11 mouse cellular contexts compared by ENCODE assay signal in the genomic region with DNA sequence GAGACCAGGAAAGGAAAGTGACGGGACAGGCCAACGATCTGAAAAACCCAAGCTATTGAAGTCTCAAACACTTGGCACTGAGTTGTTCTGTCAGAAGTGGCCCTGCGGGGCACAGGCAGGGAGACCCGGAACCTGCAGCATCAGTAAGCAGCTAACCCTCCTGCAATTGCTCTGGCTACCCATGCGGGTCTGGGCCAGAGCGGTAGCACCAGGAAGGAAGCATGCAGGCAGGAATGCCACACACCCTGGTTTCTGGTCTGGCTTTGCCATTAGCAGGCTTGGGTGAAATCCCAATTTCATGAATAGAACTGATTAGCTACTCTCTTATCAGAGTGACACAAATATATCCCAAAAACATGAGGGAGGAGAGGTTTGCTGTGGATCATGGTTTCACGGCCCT. TPM values are rescaled to one million over a fixed set of nuclear protein-coding genes. Genes with fewer than 3 reads are reported as not detected.
A peak's percentile ranks its signal among the peaks of the same experiment; 100 is the strongest.
DNase-seq lines count a peak whose midpoint lies in the region; ATAC-seq and TF ChIP-seq lines count a peak whose summit lies in the region.
"Had no signal": no experiment of that assay in that cellular context is flagged by ENCODE, and none has a peak within 500 bp of the region (broad histone marks: within the 10 kb centered on the region; RNA-seq: fewer than 3 reads in every experiment).

No protein-coding gene starts in this region.

- peaks cover 3% of the 10 kb centered on the region for H3K36me3 ChIP-seq in neural tube, embryonic 11.5 days (ENCODE audit: control insufficient read depth, insufficient read depth, low read length)
- peaks cover 26% of the 10 kb centered on the region for H3K36me3 ChIP-seq in heart, postnatal 0 days (replicated peaks; ENCODE audit: control insufficient read depth, insufficient read depth, low read length)

- no peak for TF ChIP-seq EP300 in heart, postnatal 0 days (IDR thresholded peaks at IDR 0.05; ENCODE audit: low read depth)

- H3K9me3 ChIP-seq in neural tube, embryonic 11.5 days (ENCODE audit: control insufficient read depth, low read length), result no peaks in the 10 kb centered on the region
- H3K9me3 ChIP-seq in heart, postnatal 0 days (replicated peaks; ENCODE audit: control insufficient read depth, low read length), result no peaks in the 10 kb centered on the region

- DNase-seq in heart, adult 11 months, result peak; percentile 94
- no peak for DNase-seq in heart, postnatal 4 days
- no peak for DNase-seq in neural tube, embryonic 11.5 days (ENCODE audit: low spot score)
- no peak for DNase-seq in neural tube, embryonic 10.5 days (ENCODE audit: extremely low spot score, low spot score)
- DNase-seq in heart, postnatal 0 days (ENCODE audit: low spot score), result peak; percentile 34
- DNase-seq in adipocyte (ENCODE audit: low spot score), result no peak
- no peak for DNase-seq in layer of hippocampus, postnatal 25 days (ENCODE audit: extremely low spot score in 1 of 2, low spot score in 1 of 2)
- no peak for DNase-seq in spleen, postnatal 4 days (ENCODE audit: low spot score in 2 of 2)
- DNase-seq: cerebellum, adult 8-10 months; left cerebral cortex, postnatal 4 days; right cerebral cortex, adult 18-20 months had no signal

- H3K4me1 ChIP-seq in neural tube, embryonic 11.5 days (ENCODE audit: control insufficient read depth, insufficient read depth, low read length), result no peaks in the 10 kb centered on the region
- H3K4me1 ChIP-seq in heart, postnatal 0 days (ENCODE audit: control insufficient read depth, insufficient read depth), result peaks cover 12% of the 10 kb centered on the region

- no peak overlapping the region for H3K4me3 ChIP-seq in neural tube, embryonic 11.5 days (ENCODE audit: low read depth, low read length)
- H3K4me3 ChIP-seq in heart, postnatal 0 days (ENCODE audit: low read depth, low read length), result no peak overlapping the region

- H3K9ac ChIP-seq in neural tube, embryonic 11.5 days (ENCODE audit: low read length), result no peak overlapping the region
- no peak overlapping the region for H3K9ac ChIP-seq in heart, postnatal 0 days (replicated peaks; ENCODE audit: low read depth, low read length)

- H3K27ac ChIP-seq in neural tube, embryonic 11.5 days (ENCODE audit: low read depth, low read length), result 0 out of 2 replicates have a peak overlapping the region, but pooled peaks have one; percentile 3
- peak overlapping the region; percentile 40 for H3K27ac ChIP-seq in heart, postnatal 0 days (ENCODE audit: low read depth)

- no peak for ATAC-seq in neural tube, embryonic 11.5 days (ENCODE audit: insufficient read depth, low FRiP score, low TSS enrichment)
- ATAC-seq in heart, postnatal 0 days (ENCODE audit: insufficient read depth, low read depth), result peak; percentile 52

- no peak for TF ChIP-seq CTCF in heart, postnatal 0 days (IDR thresholded peaks at IDR 0.05; ENCODE audit: low read depth)

- 77% methylated on average over 7 of the region's 7 CpGs for WGBS in neural tube, embryonic 11.5 days
- 16% methylated on average over 7 of the region's 7 CpGs for WGBS in heart, postnatal 0 days

- H3K4me2 ChIP-seq in neural tube, embryonic 11.5 days (ENCODE audit: low read depth), result no peak overlapping the region
- no peak overlapping the region for H3K4me2 ChIP-seq in heart, postnatal 0 days (ENCODE audit: low read depth, low read length)

- H3K27me3 ChIP-seq in neural tube, embryonic 11.5 days (ENCODE audit: control insufficient read depth, insufficient read depth, low read length), result no peaks in the 10 kb centered on the region
- H3K27me3 ChIP-seq in heart, postnatal 0 days (ENCODE audit: control insufficient read depth, insufficient read depth, low read length), result no peaks in the 10 kb centered on the region

RNA-seq across cellular contexts. Expression of gene Rgcc, which starts 30.5 kb away (rescaled TPM):
- total RNA-seq in heart, postnatal 4 days (2021), result 10 to 100 TPM; 26.6 to 29.1 TPM
- 46.2 and 51.8 TPM in 2 replicates for polyA plus RNA-seq in neural tube, embryonic 11.5 days (2014; fragmentation: Nextera tagmentation; extraction: Ambion mirVana)
- 21.4 and 43.4 TPM in 2 replicates for total RNA-seq in heart, postnatal 0 days (2014; rRNA removed; ENCODE audit: low replicate concordance)
- polyA plus RNA-seq in heart, postnatal 0 days (2015; fragmentation: Nextera tagmentation; extraction: Ambion mirVana), result 43.6 and 51.8 TPM in 2 replicates
- total RNA-seq in layer of hippocampus, postnatal 25 days (2021), result 10 to 100 TPM; 39.6 to 43.9 TPM

RNA-seq across cellular contexts. Expression of gene Naa16, which starts 58.6 kb away (rescaled TPM):
- 10 to 100 TPM; 14.9 to 15.0 TPM for total RNA-seq in heart, postnatal 4 days (2021)
- polyA plus RNA-seq in neural tube, embryonic 11.5 days (2014; fragmentation: Nextera tagmentation; extraction: Ambion mirVana), result 35.5 and 38.8 TPM in 2 replicates
- 0.81 and 1.6 TPM in 2 replicates for total RNA-seq in heart, postnatal 0 days (2014; rRNA removed; ENCODE audit: low replicate concordance)
- polyA plus RNA-seq in heart, postnatal 0 days (2015; fragmentation: Nextera tagmentation; extraction: Ambion mirVana), result 11.3 and 14.8 TPM in 2 replicates
- total RNA-seq in layer of hippocampus, postnatal 25 days (2021), result 10 to 100 TPM; 10.4 to 11.9 TPM

Comparison
In these comparisons a context has a peak if more than half of its experiments do, and no peak if none do; other contexts are left out.
1. DNase-seq: peak in heart, adult 11 months (single experiment) and heart, postnatal 0 days (single experiment); none in heart, postnatal 4 days (single experiment), neural tube, embryonic 11.5 days (single experiment), neural tube, embryonic 10.5 days (single experiment), adipocyte (single experiment), layer of hippocampus, postnatal 25 days (0 of 2) and spleen, postnatal 4 days (0 of 2).